ENCODE assay signal across 22 mouse cellular contexts in the genomic region with DNA sequence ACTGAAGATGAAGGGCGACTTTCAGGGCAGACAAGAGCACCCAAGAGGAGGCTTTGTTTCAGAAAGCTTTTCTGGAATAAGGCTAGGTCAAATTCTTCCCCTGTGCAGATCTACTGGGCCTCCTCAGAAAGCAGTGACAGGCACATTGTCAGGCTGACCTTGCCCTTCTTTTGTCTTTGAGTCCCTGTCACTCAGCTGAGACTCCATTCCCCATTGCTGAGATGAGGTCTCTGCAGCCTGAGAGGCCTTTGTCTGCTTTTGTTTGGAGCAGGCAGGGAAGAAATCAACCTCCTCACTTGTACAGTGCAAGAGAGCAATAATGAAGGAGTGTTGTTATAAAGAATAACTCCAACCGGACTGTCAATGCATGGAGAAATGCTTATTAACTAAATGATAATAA.
DNase-seq lines count a peak whose midpoint lies in the region; ATAC-seq and TF ChIP-seq lines count a peak whose summit lies in the region.
"Had no signal": no experiment of that assay in that cellular context is flagged by ENCODE, and none has a peak within 500 bp of the region (broad histone marks: within the 10 kb centered on the region; RNA-seq: fewer than 3 reads in every experiment).

No protein-coding gene starts in this region.

- H3K4me1 ChIP-seq in forebrain, embryonic 10.5 days, result peaks cover 19% of the 10 kb centered on the region
- no peaks in the 10 kb centered on the region for H3K4me1 ChIP-seq in forebrain, postnatal 0 days (ENCODE audit: insufficient read depth)
- H3K4me1 ChIP-seq in midbrain, embryonic 11.5 days (ENCODE audit: control insufficient read depth, insufficient read depth, low read length), result peaks cover 8% of the 10 kb centered on the region; the same call in 1 of the 2 replicates
- H3K4me1 ChIP-seq in midbrain, postnatal 0 days (ENCODE audit: insufficient read depth, low read length), result no peaks in the 10 kb centered on the region; the same call in 1 of the 2 replicates
- H3K4me1 ChIP-seq in embryonic facial prominence, embryonic 10.5 days, result peaks cover 10% of the 10 kb centered on the region

- H3K4me3 ChIP-seq in forebrain, embryonic 10.5 days, result no peak overlapping the region
- H3K4me3 ChIP-seq in forebrain, postnatal 0 days (ENCODE audit: low read depth, low read length), result no peak overlapping the region
- H3K4me3 ChIP-seq in midbrain, embryonic 11.5 days (ENCODE audit: low read depth, low read length), result no peak overlapping the region
- no peak overlapping the region for H3K4me3 ChIP-seq in midbrain, postnatal 0 days (ENCODE audit: low read depth, low read length)
- no peak overlapping the region for H3K4me3 ChIP-seq in embryonic facial prominence, embryonic 10.5 days
- H3K4me3 ChIP-seq: layer of hippocampus, adult 2 months; myocyte had no signal

- no peaks in the 10 kb centered on the region for H3K27me3 ChIP-seq in forebrain, embryonic 10.5 days (ENCODE audit: poor library complexity, severe bottlenecking)
- H3K27me3 ChIP-seq in forebrain, postnatal 0 days (ENCODE audit: insufficient read depth, low read length), result no peaks in the 10 kb centered on the region
- H3K27me3 ChIP-seq in midbrain, embryonic 11.5 days (ENCODE audit: control insufficient read depth, insufficient read depth, low read length), result no peaks in the 10 kb centered on the region
- H3K27me3 ChIP-seq in midbrain, postnatal 0 days (ENCODE audit: insufficient read depth, low read length), result no peaks in the 10 kb centered on the region
- H3K27me3 ChIP-seq in embryonic facial prominence, embryonic 10.5 days (replicated peaks; ENCODE audit: low read depth, poor library complexity, severe bottlenecking), result no peaks in the 10 kb centered on the region

- H3K9ac ChIP-seq in forebrain, postnatal 0 days, result no peak overlapping the region
- H3K9ac ChIP-seq in midbrain, embryonic 11.5 days (ENCODE audit: low read length), result no peak overlapping the region
- no peak overlapping the region for H3K9ac ChIP-seq in midbrain, postnatal 0 days (replicated peaks; ENCODE audit: low read length, poor library complexity, severe bottlenecking)
- H3K9ac ChIP-seq: liver, embryonic 14.5 days had no signal

- 61% methylated on average over 2 of the region's 2 CpGs for WGBS in forebrain, embryonic 10.5 days
- WGBS in forebrain, postnatal 0 days, result 43% methylated on average over 2 of the region's 2 CpGs
- WGBS in midbrain, embryonic 11.5 days, result 36% methylated on average over 2 of the region's 2 CpGs
- WGBS in midbrain, postnatal 0 days, result 52% methylated on average over 2 of the region's 2 CpGs
- WGBS in embryonic facial prominence, embryonic 10.5 days, result 69% methylated on average over 2 of the region's 2 CpGs

- no peak for DNase-seq in forebrain, embryonic 10.5 days (ENCODE audit: extremely low spot score, low spot score)
- no peak for DNase-seq in forebrain, postnatal 0 days
- DNase-seq in midbrain, embryonic 11.5 days (ENCODE audit: low spot score, missing footprints), result peak; percentile 87
- no peak for DNase-seq in midbrain, postnatal 0 days (ENCODE audit: low spot score)
- DNase-seq in embryonic facial prominence, embryonic 10.5 days (ENCODE audit: low spot score), result no peak
- peak; percentile 58 for DNase-seq in retina, postnatal 1 day
- no peak for DNase-seq in ovary, adult 18-20 months (ENCODE audit: low spot score)
- DNase-seq in spleen, adult 12 weeks (ENCODE audit: low spot score), result no peak
- DNase-seq: adrenal gland, postnatal 14 days; cerebellum, adult 11-12 months; cerebellum, postnatal 14 days; heart, adult 18-20 months; heart, postnatal 36 days; kidney, adult 8-10 months; kidney, postnatal 14 days; layer of hippocampus, postnatal 36 days; lung, postnatal 10 days; right cerebral cortex, adult 18-20 months had no signal

- H3K27ac ChIP-seq in forebrain, embryonic 10.5 days, result peak overlapping the region; percentile 72
- no peak overlapping the region for H3K27ac ChIP-seq in forebrain, postnatal 0 days (ENCODE audit: low read depth, low read length)
- H3K27ac ChIP-seq in midbrain, embryonic 11.5 days (ENCODE audit: low read depth, low read length), result peak overlapping the region; percentile 17; the same call in 1 of the 2 replicates
- H3K27ac ChIP-seq in midbrain, postnatal 0 days (ENCODE audit: low read depth, low read length), result no peak overlapping the region
- H3K27ac ChIP-seq in embryonic facial prominence, embryonic 10.5 days (replicated peaks), result peak overlapping the region; percentile 71
- H3K27ac ChIP-seq: layer of hippocampus, adult 2 months; liver, embryonic 14.5 days had no signal

- H3K9me3 ChIP-seq in forebrain, embryonic 10.5 days, result no peaks in the 10 kb centered on the region
- H3K9me3 ChIP-seq in forebrain, postnatal 0 days (ENCODE audit: low read length), result no peaks in the 10 kb centered on the region
- no peaks in the 10 kb centered on the region for H3K9me3 ChIP-seq in midbrain, embryonic 11.5 days (ENCODE audit: control insufficient read depth, low read length)
- H3K9me3 ChIP-seq in midbrain, postnatal 0 days (ENCODE audit: low read length), result no peaks in the 10 kb centered on the region
- no peaks in the 10 kb centered on the region for H3K9me3 ChIP-seq in embryonic facial prominence, embryonic 10.5 days

- TF ChIP-seq CTCF in forebrain, postnatal 0 days (IDR thresholded peaks at IDR 0.05; ENCODE audit: low read depth), result no peak
- no peak for TF ChIP-seq CTCF in midbrain, postnatal 0 days (IDR thresholded peaks at IDR 0.05)

- ATAC-seq in forebrain, postnatal 0 days, result no peak
- peak; percentile 61 for ATAC-seq in midbrain, embryonic 11.5 days (ENCODE audit: low FRiP score)
- no peak for ATAC-seq in midbrain, postnatal 0 days (ENCODE audit: low FRiP score)
- ATAC-seq: CD4-positive, CD25-positive, alpha-beta regulatory T cell, adult 4 months had no signal

- H3K4me2 ChIP-seq in forebrain, postnatal 0 days (ENCODE audit: low read depth), result no peak overlapping the region
- H3K4me2 ChIP-seq in midbrain, embryonic 11.5 days, result no peak overlapping the region
- no peak overlapping the region for H3K4me2 ChIP-seq in midbrain, postnatal 0 days (ENCODE audit: low read depth, low read length, poor library complexity, severe bottlenecking)

- no peaks in the 10 kb centered on the region for H3K36me3 ChIP-seq in forebrain, embryonic 10.5 days (replicated peaks)
- no peaks in the 10 kb centered on the region for H3K36me3 ChIP-seq in forebrain, postnatal 0 days (ENCODE audit: insufficient read depth)
- no peaks in the 10 kb centered on the region for H3K36me3 ChIP-seq in midbrain, embryonic 11.5 days (ENCODE audit: control insufficient read depth, insufficient read depth, low read length)
- no peaks in the 10 kb centered on the region for H3K36me3 ChIP-seq in midbrain, postnatal 0 days (ENCODE audit: insufficient read depth, low read length)
- H3K36me3 ChIP-seq in embryonic facial prominence, embryonic 10.5 days (replicated peaks), result no peaks in the 10 kb centered on the region

Comparison
In these comparisons a context has a peak if more than half of its experiments do, and no peak if none do; other contexts are left out.
1. DNase-seq: peak in midbrain, embryonic 11.5 days (single experiment) and retina, postnatal 1 day (single experiment); none in forebrain, embryonic 10.5 days (single experiment), forebrain, postnatal 0 days (single experiment), midbrain, postnatal 0 days (single experiment), embryonic facial prominence, embryonic 10.5 days (single experiment), ovary, adult 18-20 months (single experiment) and spleen, adult 12 weeks (single experiment).
2. H3K27ac ChIP-seq: peak in forebrain, embryonic 10.5 days (single experiment), midbrain, embryonic 11.5 days (single experiment) and embryonic facial prominence, embryonic 10.5 days (single experiment); none in forebrain, postnatal 0 days (single experiment) and midbrain, postnatal 0 days (single experiment).